Mouse (Mus musculus) MEL (cell line): Measurements from ENCODE around the gene Sparcl1. TPM values are rescaled to one million over a fixed set of nuclear protein-coding genes. Genes with fewer than 3 reads are reported as not detected.

Experiments
- DNase-seq: peaks from one replicate; pipeline ENCODE4 v3.0.0; 2011; ENCODE audit warnings: low read depth, low spot score
- H3K27ac ChIP-seq: 2 replicates; pipeline ENCODE4 v1.5.1; 2012; ENCODE audit warnings: low read depth, mild to moderate bottlenecking, control low read depth, low read length, moderate library complexity; ENCODE audit not compliant: control insufficient read depth
- H3K27me3 ChIP-seq, 2 experiments: fragments of 150-350 bp in 1 of 2; sonication (generic) in 1 of 2; 2 replicates each; pipeline ENCODE4 v1.6.1; 2012; ENCODE audit warnings: low read length in 2 of 2, mild to moderate bottlenecking in 2 of 2, improper control_type of control experiment in 1 of 2, moderate library complexity in 1 of 2; ENCODE audit not compliant: insufficient read depth in 2 of 2, control insufficient read depth in 1 of 2
- H3K36me3 ChIP-seq, 2 experiments: 2 replicates each; pipeline ENCODE4 v1.6.1; 2012 to 2014; ENCODE audit warnings: low read length in 2 of 2, improper control_type of control experiment in 1 of 2, inconsistent platforms in 1 of 2, mild to moderate bottlenecking in 1 of 2; ENCODE audit not compliant: insufficient read depth in 2 of 2, control insufficient read depth in 1 of 2
- H3K4me1 ChIP-seq, 2 experiments: fragments of 150-350 bp in 1 of 2; sonication (generic) in 1 of 2; 2 replicates each; pipeline ENCODE4 v1.6.1; 2012; ENCODE audit warnings: low read length in 2 of 2, improper control_type of control experiment in 1 of 2, mild to moderate bottlenecking in 1 of 2; ENCODE audit not compliant: insufficient read depth in 2 of 2, control insufficient read depth in 1 of 2
- H3K4me3 ChIP-seq, 2 experiments: fragments of 150-350 bp in 1 of 2; sonication (generic) in 1 of 2; 2 replicates each; pipeline ENCODE4 v1.5.1; 2012; ENCODE audit warnings: low read depth in 2 of 2, low read length in 2 of 2, mild to moderate bottlenecking in 2 of 2, moderate library complexity in 2 of 2, control low read depth in 1 of 2, improper control_type of control experiment in 1 of 2; ENCODE audit not compliant: control insufficient read depth in 1 of 2, insufficient read depth in 1 of 2
- H3K79me2 ChIP-seq: 2 replicates; pipeline ENCODE4 v1.6.1; 2012; ENCODE audit warnings: mild to moderate bottlenecking, low read length, moderate library complexity; ENCODE audit not compliant: control insufficient read depth, poor library complexity, insufficient read depth
- H3K9ac ChIP-seq: 2 replicates; pipeline ENCODE4 v1.6.1; 2012; ENCODE audit warnings: low read depth, mild to moderate bottlenecking, control low read depth, low read length, moderate library complexity; ENCODE audit not compliant: control insufficient read depth, poor library complexity, severe bottlenecking
- H3K9me3 ChIP-seq: fragments of 150-350 bp; sonication (generic); replicated peaks from 2 replicates; pipeline ENCODE4 v1.6.1; 2012; ENCODE audit warnings: mild to moderate bottlenecking, low read length, improper control_type of control experiment, moderate library complexity; ENCODE audit not compliant: insufficient read depth
- BHLHE40 ChIP-seq: IDR thresholded peaks from 2 replicates; pipeline ENCODE4 v1.6.1; 2012; ENCODE audit warnings: low read depth, mild to moderate bottlenecking, inconsistent platforms, low read length, improper control_type of control experiment, borderline replicate concordance
- E2F4 ChIP-seq: IDR thresholded peaks from 2 replicates; pipeline ENCODE4 v1.6.1; 2011; ENCODE audit warnings: low read depth, low read length, improper control_type of control experiment, borderline replicate concordance
- ELF1 ChIP-seq: IDR thresholded peaks from 2 replicates; pipeline ENCODE4 v1.6.1; 2014; ENCODE audit warnings: low read depth, mild to moderate bottlenecking, inconsistent platforms, low read length, improper control_type of control experiment, moderate library complexity
- EP300 ChIP-seq, 2 experiments: IDR thresholded peaks; 2 replicates each; pipeline ENCODE4 v1.6.1; 2011; ENCODE audit warnings: improper control_type of control experiment in 2 of 2, low read length in 2 of 2, low read depth in 1 of 2, mild to moderate bottlenecking in 1 of 2
- ETS1 ChIP-seq: IDR thresholded peaks from 2 replicates; pipeline ENCODE4 v1.6.1; 2012; ENCODE audit warnings: low read depth, mild to moderate bottlenecking, inconsistent platforms, low read length, improper control_type of control experiment, moderate library complexity
- GABPA ChIP-seq: IDR thresholded peaks from 2 replicates; pipeline ENCODE4 v1.6.1; 2012; ENCODE audit warnings: low read depth, mild to moderate bottlenecking, inconsistent platforms, low read length, improper control_type of control experiment, moderate library complexity
- KAT2A ChIP-seq: conservative IDR thresholded peaks from 2 replicates; pipeline ENCODE4 v1.6.1; 2012; ENCODE audit warnings: low read depth, low read length, improper control_type of control experiment, inconsistent platforms
- MAFK ChIP-seq: IDR thresholded peaks from 2 replicates; pipeline ENCODE4 v1.6.1; 2011; ENCODE audit warnings: low read depth, mild to moderate bottlenecking, low read length, improper control_type of control experiment, borderline replicate concordance
- MAX ChIP-seq: IDR thresholded peaks from 2 replicates; pipeline ENCODE4 v1.6.1; 2011; ENCODE audit warnings: low read length, improper control_type of control experiment
- MYC ChIP-seq: IDR thresholded peaks from 2 replicates; pipeline ENCODE4 v1.6.1; 2011; ENCODE audit warnings: low read depth, mild to moderate bottlenecking, low read length, improper control_type of control experiment, moderate library complexity
- NRF1 ChIP-seq: IDR thresholded peaks from 2 replicates; pipeline ENCODE4 v1.6.1; 2014; ENCODE audit warnings: low read depth, mild to moderate bottlenecking, inconsistent platforms, low read length, improper control_type of control experiment, moderate library complexity; ENCODE audit not compliant: poor library complexity, insufficient read depth, severe bottlenecking
- POLR2AphosphoS2 ChIP-seq: IDR thresholded peaks from 2 replicates; pipeline ENCODE4 v1.6.1; 2011; ENCODE audit warnings: low read length, improper control_type of control experiment
- POLR2AphosphoS5 ChIP-seq: IDR thresholded peaks from 2 replicates; pipeline ENCODE4 v1.6.1; 2012; ENCODE audit warnings: low read depth, borderline replicate concordance, mild to moderate bottlenecking, inconsistent platforms, low read length, moderate library complexity, mixed read lengths
- RAD21 ChIP-seq: IDR thresholded peaks from 2 replicates; pipeline ENCODE4 v1.6.1; 2011; ENCODE audit warnings: mild to moderate bottlenecking, low read depth, low read length, improper control_type of control experiment
- RCOR1 ChIP-seq: IDR thresholded peaks from 2 replicates; pipeline ENCODE4 v1.6.1; 2012; ENCODE audit warnings: low read depth, mild to moderate bottlenecking, inconsistent platforms, low read length, improper control_type of control experiment
- SMC3 ChIP-seq: IDR thresholded peaks from 2 replicates; pipeline ENCODE4 v1.6.1; 2011; ENCODE audit warnings: low read depth, low read length, improper control_type of control experiment
- TAL1 ChIP-seq: IDR thresholded peaks from 2 replicates; pipeline ENCODE4 v1.6.1; 2012; ENCODE audit warnings: mild to moderate bottlenecking, inconsistent platforms, low read length, moderate library complexity, mixed read lengths
- TBP ChIP-seq: IDR thresholded peaks from 2 replicates; pipeline ENCODE4 v1.8.0; 2011; ENCODE audit warnings: low read depth, low read length, improper control_type of control experiment
- UBTF ChIP-seq: IDR thresholded peaks from 2 replicates; pipeline ENCODE4 v1.6.1; 2012; ENCODE audit warnings: low read depth, mild to moderate bottlenecking, inconsistent platforms, low read length, improper control_type of control experiment, moderate library complexity, borderline replicate concordance; ENCODE audit not compliant: insufficient read depth
- USF2 ChIP-seq, 2 experiments: IDR thresholded peaks; 2 replicates each; pipeline ENCODE4 v1.6.1; 2011 to 2012; ENCODE audit warnings: improper control_type of control experiment in 2 of 2, low read length in 2 of 2, borderline replicate concordance in 1 of 2, inconsistent platforms in 1 of 2, low read depth in 1 of 2, mild to moderate bottlenecking in 1 of 2; ENCODE audit not compliant: insufficient read depth in 1 of 2
- ZC3H11A ChIP-seq: IDR thresholded peaks from 2 replicates; pipeline ENCODE4 v1.6.1; 2012; ENCODE audit warnings: low read depth, mild to moderate bottlenecking, inconsistent platforms, low read length, improper control_type of control experiment
- ZKSCAN1 ChIP-seq: IDR thresholded peaks from 2 replicates; pipeline ENCODE4 v1.6.1; 2012; ENCODE audit warnings: low read depth, mild to moderate bottlenecking, inconsistent platforms, low read length, improper control_type of control experiment, moderate library complexity
- ZMIZ1 ChIP-seq: IDR thresholded peaks from 2 replicates; pipeline ENCODE4 v1.6.1; 2012; ENCODE audit warnings: low read depth, mild to moderate bottlenecking, inconsistent platforms, low read length, improper control_type of control experiment, moderate library complexity
- polyA plus RNA-seq, 2 experiments: library from polyadenylated mRNA; stranded (reverse) in 1 of 2; unstranded in 1 of 2; fragments of >175 nt in 1 of 2; fragments of >200 nt in 1 of 2; gene quantifications; 2 replicates each; pipeline versions ENCODE4 v1.2.1 to v1.2.4; 2012; ENCODE audit warnings: low replicate concordance in 2 of 2, low read depth in 1 of 2; ENCODE audit not compliant: insufficient read length in 2 of 2, insufficient read depth in 1 of 2, missing spikeins in 1 of 2
- total RNA-seq: library from RNA; depleted of rRNA; stranded (reverse); fragments of 300-350 nt; gene quantifications from 2 replicates; pipeline ENCODE4 v1.2.3, GENCODE M21; 2012

Gene Sparcl1
- total and polyA plus RNA-seq, 3 experiments = not detected

GRCm38 (mm10) chr5:104158332-104159052, 45.0 kb upstream of the Sparcl1 start:
- Histone ChIP-seq H3K4me1 (no peaks in the 10 kb centered on the region), H3K4me3 (no peak overlapping the region), H3K36me3 (no peaks in the 10 kb centered on the region)
- no peak for DNase-seq
- TF ChIP-seq ELF1 = no peak
- no peak for TF ChIP-seq POLR2AphosphoS2
- TF ChIP-seq TAL1 = no peak
- no peak for TF ChIP-seq ZKSCAN1
- TF ChIP-seq ZMIZ1 = no peak
- TF ChIP-seq RAD21 = no peak
- TF ChIP-seq RCOR1 = no peak
- no peak for TF ChIP-seq GABPA
- TF ChIP-seq KAT2A = no peak
- TF ChIP-seq UBTF = no peak
- TF ChIP-seq BHLHE40 = no peak
- TF ChIP-seq MAX = no peak
- TF ChIP-seq TBP = no peak
- TF ChIP-seq SMC3 = no peak
- TF ChIP-seq, all 39 proteins: peak for 0
- Histone ChIP-seq H3K27me3 (no peaks in the 10 kb centered on the region; a peak in 1 of 4 replicates), H3K9ac (no peak overlapping the region), H3K79me2 (no peaks in the 10 kb centered on the region), H3K9me3 (no peaks in the 10 kb centered on the region), H3K27ac (no peak overlapping the region)

DNA sequence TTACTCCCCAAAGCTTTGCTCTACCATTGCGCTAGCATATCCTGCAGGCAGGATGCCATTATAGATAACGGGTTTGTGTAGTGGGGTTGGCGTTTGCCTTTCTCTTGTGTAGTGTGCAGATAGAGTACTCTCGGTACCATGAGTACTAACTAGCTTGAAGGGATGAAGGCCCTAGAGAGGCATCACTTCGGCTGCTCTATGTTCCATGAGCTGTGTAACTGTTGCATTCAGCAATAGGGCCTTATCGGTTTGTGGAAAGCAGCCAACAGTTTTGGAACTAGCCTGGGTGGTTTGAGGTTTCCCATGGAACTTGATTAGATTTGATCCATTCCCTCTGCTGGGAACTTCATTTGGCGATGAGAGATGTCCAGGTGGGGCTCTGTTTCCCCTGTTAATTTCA, 44.2 kb upstream of the Sparcl1 start:
- Histone ChIP-seq H3K9me3 (no peaks in the 10 kb centered on the region), H3K27ac (no peak overlapping the region), H3K9ac (no peak overlapping the region), H3K4me3 (no peak overlapping the region), H3K4me1 (no peaks in the 10 kb centered on the region), H3K27me3 (no peaks in the 10 kb centered on the region; a peak in 1 of 4 replicates), H3K79me2 (no peaks in the 10 kb centered on the region), H3K36me3 (no peaks in the 10 kb centered on the region)
- no peak for DNase-seq
- TF ChIP-seq MAFK = no peak
- TF ChIP-seq POLR2AphosphoS5 = no peak
- no peak for TF ChIP-seq USF2 (IDR thresholded peaks at IDR 0.05; ENCODE audit: borderline replicate concordance in 1 of 2, insufficient read depth in 1 of 2, low read depth in 1 of 2, low read length in 2 of 2)
- no peak for TF ChIP-seq ZC3H11A
- no peak for TF ChIP-seq MYC
- TF ChIP-seq MAX = no peak
- no peak for TF ChIP-seq NRF1
- no peak for TF ChIP-seq ETS1
- TF ChIP-seq E2F4 = no peak
- TF ChIP-seq TAL1 = no peak
- TF ChIP-seq EP300 (IDR thresholded peaks at IDR 0.05; ENCODE audit: low read depth in 1 of 2, low read length in 2 of 2) = no peak
